Mouse (Mus musculus) urinary bladder, postnatal 10 days (tissue): Measurements from ENCODE around the gene Ubash3b.

ENCODE experiments used
- DNase-seq: peaks from one replicate; pipeline ENCODE4 v3.0.0; 2022; ENCODE audit warnings: low spot score

Ubash3b gene

GRCm38 (mm10) chr9:41136273-41136672 is 25.2 kb downstream of the Ubash3b start:
- no peak for DNase-seq

GRCm38 (mm10) chr9:41134907-41135306 is 26.6 kb downstream of the Ubash3b start:
- DNase-seq: no peak

GRCm38 (mm10) chr9:41130563-41130962 is 30.9 kb downstream of the Ubash3b start:
- DNase-seq: no peak

GRCm38 (mm10) chr9:41129802-41130480 is 31.6 kb downstream of the Ubash3b start:
- no peak for DNase-seq

GRCm38 (mm10) chr9:41129273-41129672 is 32.2 kb downstream of the Ubash3b start:
- DNase-seq: no peak

GRCm38 (mm10) chr9:41126723-41127122 is 34.8 kb downstream of the Ubash3b start:
- DNase-seq: no peak

GRCm38 (mm10) chr9:41124305-41124704 is 37.2 kb downstream of the Ubash3b start:
- no peak for DNase-seq

GRCm38 (mm10) chr9:41122390-41123110 is 38.9 kb downstream of the Ubash3b start:
- DNase-seq: no peak

GRCm38 (mm10) chr9:41121701-41122354 is 39.7 kb downstream of the Ubash3b start:
- DNase-seq: no peak

GRCm38 (mm10) chr9:41119958-41120357 is 41.5 kb downstream of the Ubash3b start:
- no peak for DNase-seq

GRCm38 (mm10) chr9:41118065-41118464 is 43.4 kb downstream of the Ubash3b start:
- no peak for DNase-seq

- DNase-seq: no peak
Observed at GRCm38 (mm10) chr9:41116126-41116525, 45.4 kb downstream of the Ubash3b start.

- DNase-seq: no peak
Observed at GRCm38 (mm10) chr9:41114367-41114766, 47.1 kb downstream of the Ubash3b start.

GRCm38 (mm10) chr9:41109749-41110148 is 51.7 kb downstream of the Ubash3b start:
- DNase-seq: no peak

- DNase-seq: no peak
Observed at GRCm38 (mm10) chr9:41108324-41109180, 52.9 kb downstream of the Ubash3b start.

GRCm38 (mm10) chr9:41105201-41105643 is 56.3 kb downstream of the Ubash3b start:
- no peak for DNase-seq

GRCm38 (mm10) chr9:41103722-41104121 is 57.8 kb downstream of the Ubash3b start:
- no peak for DNase-seq

- DNase-seq: no peak
Observed at GRCm38 (mm10) chr9:41102613-41103012, 58.9 kb downstream of the Ubash3b start.

GRCm38 (mm10) chr9:41099897-41100296 is 61.6 kb downstream of the Ubash3b start:
- DNase-seq: no peak

- no peak for DNase-seq
Observed at GRCm38 (mm10) chr9:41099067-41099466, 62.4 kb downstream of the Ubash3b start.

GRCm38 (mm10) chr9:41098065-41098464 is 63.4 kb downstream of the Ubash3b start:
- no peak for DNase-seq

GRCm38 (mm10) chr9:41091993-41092392 is 69.5 kb downstream of the Ubash3b start:
- no peak for DNase-seq
